Mouse (Mus musculus) kidney, postnatal 36 days (tissue): ENCODE measurements around the gene Fbxl15.

Source experiments
- DNase-seq, 2 experiments: peaks; one replicate each; pipeline ENCODE4 v3.0.0; 2021 to 2022; ENCODE audit warnings: mixed read lengths in 2 of 2

Gene Fbxl15

GRCm38 (mm10) chr19:46322996-46323572 lies 4.9 kb upstream of the Fbxl15 start:
- no peak for DNase-seq

- DNase-seq: no peak
These were observed 4.3 kb upstream of the Fbxl15 start for GRCm38 (mm10) chr19:46323716-46324115.

GRCm38 (mm10) chr19:46324366-46324765 lies 3.6 kb upstream of the Fbxl15 start:
- DNase-seq: no peak

GRCm38 (mm10) chr19:46324918-46325317 lies 3.1 kb upstream of the Fbxl15 start:
- DNase-seq: no peak

- DNase-seq: no peak
These were observed 1.8 kb upstream of the Fbxl15 start for GRCm38 (mm10) chr19:46326019-46326755.

GRCm38 (mm10) chr19:46326756-46327305 lies 1.2 kb upstream of the Fbxl15 start, which contains the start of gene Psd:
Psd (minus strand) TSS chr19:46327156.
- peak in 1 of 2 experiments; percentile 76 for DNase-seq

- DNase-seq: peak; percentile 20 to 37
These were observed 386 bp upstream of the Fbxl15 start for GRCm38 (mm10) chr19:46327531-46328064.

DNA sequence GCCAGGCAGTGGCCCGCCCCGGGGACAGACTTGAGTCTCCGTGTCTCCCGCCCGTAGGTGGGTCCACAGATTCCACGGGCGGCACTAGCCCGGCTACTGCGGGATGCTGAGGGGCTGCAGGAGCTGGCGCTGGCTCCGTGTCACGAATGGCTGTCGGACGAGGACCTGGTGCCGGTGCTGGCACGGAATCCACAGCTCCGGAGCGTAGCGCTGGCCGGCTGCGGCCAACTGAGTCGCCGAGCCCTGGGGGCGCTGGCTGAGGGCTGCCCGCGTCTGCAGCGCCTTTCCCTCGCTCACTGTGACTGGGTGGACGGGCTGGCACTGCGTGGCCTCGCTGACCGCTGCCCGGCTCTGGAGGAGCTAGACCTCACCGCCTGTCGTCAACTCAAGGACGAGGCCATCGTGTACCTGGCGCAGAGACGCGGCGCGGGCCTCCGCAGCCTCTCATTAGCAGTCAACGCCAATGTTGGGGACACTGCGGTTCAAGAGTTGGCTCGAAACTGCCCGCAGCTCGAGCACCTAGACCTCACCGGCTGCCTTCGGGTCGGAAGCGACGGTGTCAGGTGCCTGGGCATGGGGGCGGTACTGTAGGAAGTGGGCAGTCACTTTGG lies 1.2 kb downstream of the Fbxl15 start:
- peak in 1 of 2 experiments; percentile 48 for DNase-seq

GRCm38 (mm10) chr19:46329951-46330350 lies 2.0 kb downstream of the Fbxl15 start:
- peak; percentile 86 to 93 for DNase-seq

DNA sequence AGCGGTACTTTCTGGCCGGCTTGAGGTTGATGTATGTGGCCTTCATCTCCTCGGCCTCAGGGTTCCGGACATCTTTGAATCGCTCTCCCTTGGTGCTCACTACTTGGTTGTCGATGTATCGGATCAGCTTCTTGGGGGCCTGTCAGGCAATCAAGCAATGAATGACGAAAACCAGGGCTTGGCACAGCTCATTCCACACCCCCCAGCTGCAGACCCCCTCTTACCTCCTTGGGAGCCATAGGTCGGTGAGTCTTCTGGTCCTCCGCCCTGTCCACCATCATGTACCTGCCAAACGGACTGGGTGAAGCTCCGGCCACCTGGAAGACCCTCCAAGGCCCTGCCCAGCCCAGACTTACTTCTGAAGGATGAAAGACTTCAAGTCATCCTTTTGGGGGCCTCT lies 2.7 kb downstream of the Fbxl15 start:
- DNase-seq: no peak

DNA sequence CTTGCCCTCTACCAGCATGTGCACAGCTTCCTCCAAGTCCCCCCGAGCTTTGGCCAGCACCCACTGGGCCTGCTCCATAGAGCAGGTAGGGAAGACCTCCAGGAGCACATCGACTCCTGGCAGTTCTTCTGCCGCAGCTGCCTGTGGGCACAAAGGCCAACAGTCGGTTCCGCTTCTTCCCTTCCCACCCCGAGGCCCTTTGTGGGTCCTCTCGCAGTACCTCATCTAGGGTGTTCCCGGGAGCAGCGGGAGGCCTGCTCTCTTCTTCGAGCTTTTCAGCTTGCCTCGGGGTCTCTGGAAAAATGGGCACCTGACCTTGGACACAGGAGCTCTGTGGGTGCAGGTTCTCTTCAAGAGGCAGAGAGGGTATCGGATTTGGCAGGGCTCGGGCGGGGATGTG lies 3.3 kb downstream of the Fbxl15 start:
- DNase-seq: no peak

GRCm38 (mm10) chr19:46331936-46332335 lies 4.0 kb downstream of the Fbxl15 start:
- no peak for DNase-seq

DNA sequence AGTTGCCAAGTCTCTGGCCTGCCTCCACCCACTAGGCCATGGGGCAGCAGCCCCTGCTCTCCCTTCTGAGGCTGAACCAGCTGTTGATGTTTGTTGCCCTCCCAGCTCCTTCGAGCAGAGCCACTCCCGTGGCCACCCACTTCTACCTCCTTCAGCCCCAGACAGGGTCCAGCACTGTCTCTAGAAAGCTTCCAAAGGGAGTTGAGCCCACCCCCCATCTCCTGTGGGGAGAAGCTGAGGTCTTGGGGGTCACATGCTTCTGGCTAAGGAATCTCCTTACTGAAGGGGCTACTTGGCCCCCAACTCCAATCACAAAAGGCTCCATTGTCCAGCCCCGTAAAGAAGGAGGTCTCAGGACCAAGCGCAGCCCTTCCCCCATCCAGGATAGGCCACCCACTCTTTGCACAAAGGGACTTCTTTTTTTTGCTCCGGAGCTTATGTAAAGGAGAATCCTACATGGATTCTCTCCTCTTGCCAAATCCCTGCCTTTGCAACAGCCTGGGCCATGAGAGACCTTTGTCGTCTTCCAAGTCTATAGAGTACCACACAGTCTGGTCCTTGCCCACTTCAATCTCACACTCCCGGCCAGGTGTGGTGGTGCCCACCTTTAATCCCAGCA lies 4.8 kb downstream of the Fbxl15 start:
- no peak for DNase-seq

DNA sequence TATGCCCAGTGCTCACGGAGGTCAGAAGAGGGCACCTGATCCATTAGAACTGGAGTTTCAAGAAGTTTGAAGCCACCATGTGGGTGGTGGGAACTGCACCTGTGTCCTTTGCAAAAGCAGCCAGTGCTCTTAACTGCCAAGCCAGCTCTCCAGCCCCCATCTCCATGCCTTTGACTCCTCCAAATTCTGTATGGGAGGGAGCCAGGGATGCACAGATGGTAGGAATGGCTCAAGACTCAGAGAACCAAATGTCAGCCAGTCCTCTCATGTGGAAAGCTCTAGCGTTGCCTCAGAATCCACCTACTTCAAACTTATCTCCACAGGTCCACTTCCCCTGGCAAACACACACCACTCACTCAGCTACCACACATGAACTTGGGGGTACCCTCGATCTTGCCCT lies 5.9 kb downstream of the Fbxl15 start:
- no peak for DNase-seq

DNA sequence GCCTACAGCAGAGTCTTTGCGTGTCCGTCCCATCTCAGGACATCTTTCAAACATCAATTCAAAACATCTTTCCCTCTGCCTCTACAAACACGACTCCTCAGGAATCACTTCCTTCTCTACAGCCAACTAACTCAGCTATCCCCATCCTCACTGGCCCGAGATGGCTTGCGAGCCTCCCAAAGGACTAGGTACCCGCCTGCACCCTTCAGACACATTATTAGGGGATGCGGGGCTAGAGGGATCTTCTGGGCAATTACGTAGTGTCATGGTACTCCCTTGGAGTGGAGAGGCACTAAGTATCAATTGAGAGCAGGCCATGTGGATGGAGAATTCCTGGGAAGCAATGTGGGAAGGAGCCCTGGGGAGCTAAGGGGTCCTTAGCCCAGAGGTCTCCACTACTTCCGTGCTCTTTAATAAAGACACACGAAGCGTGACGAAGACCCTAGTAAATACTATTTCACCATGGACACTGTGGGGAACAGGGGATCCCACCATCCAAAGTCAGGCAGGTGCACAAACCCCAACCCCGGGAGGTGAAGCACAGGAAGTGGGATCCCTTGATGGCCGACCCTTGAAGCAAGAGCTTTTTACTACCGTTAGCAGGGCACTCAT lies 9.8 kb downstream of the Fbxl15 start:
- DNase-seq: no peak

DNA sequence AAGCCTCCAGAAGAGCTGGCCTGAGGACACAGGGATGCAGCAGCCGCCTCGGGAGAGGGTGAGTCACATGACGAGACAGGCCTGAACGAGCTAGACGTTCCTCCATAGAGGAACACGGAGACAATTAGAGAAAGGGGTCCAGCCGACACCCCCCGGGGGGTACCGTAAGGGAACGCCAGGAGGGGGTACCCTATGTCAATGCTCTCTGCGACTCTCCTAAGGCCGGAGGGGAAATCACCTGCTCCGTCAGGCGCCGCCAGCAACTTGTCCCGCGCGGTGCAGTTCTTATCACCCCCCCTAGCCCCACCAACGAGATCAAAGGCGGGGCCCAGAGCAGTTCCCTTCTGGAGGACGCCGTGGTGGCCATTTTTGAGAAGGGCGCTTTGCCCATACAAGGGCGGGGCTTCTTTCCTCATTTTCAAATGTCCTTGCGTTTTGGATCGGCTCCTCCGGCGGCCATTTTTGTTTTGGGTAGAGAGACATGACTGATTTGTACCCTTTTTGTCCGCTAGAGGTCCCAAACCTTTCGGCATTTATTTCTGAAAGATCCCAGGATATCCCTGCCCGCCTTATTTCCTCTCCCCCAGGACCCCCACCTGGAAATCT lies 10.4 kb downstream of the Fbxl15 start, which contains the start of gene Cuedc2:
TSS of gene Cuedc2 (minus strand) at position 372 of the 606 bp plus-strand sequence.
- peak; percentile 97 to 98 for DNase-seq

DNA sequence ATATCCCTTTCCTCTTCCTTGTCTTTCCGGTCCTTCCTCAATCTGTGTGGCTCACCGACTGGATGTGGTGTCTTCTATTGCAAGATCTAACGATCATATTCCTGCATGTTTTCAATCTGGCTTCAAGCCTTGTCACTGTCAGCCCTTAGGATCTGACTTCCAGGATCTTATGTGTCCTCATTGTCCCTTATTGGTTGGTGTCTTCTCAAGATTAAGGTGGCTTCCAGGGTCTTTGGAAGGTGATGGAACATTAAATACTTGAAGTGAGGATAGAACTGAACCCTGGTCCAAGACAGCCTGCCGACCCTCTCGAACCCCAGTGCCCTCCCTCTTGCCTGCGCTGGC lies 10.9 kb downstream of the Fbxl15 start:
- no peak for DNase-seq

- DNase-seq: no peak
These were observed 11.4 kb downstream of the Fbxl15 start for GRCm38 (mm10) chr19:46339287-46339971.

- DNase-seq: no peak
These were observed 16.9 kb downstream of the Fbxl15 start for GRCm38 (mm10) chr19:46344710-46345419.

GRCm38 (mm10) chr19:46347146-46347545 lies 19.2 kb downstream of the Fbxl15 start:
- no peak for DNase-seq
